Mouse (Mus musculus): ENCODE measurements at regions not wholly inside any gene's neighbourhood (a gene's known extent, or its start where the extent isn't known, plus 50 kb on each side); places are given as distances from the start of the nearest gene placed in this dataset.

- 75% methylated on average over 2 of the region's 2 CpGs for WGBS
- no peaks in the 10 kb centered on the region for H3K36me3 ChIP-seq (replicated peaks; ENCODE audit: control insufficient read depth, insufficient read depth)
- no peak overlapping the region for H3K9ac ChIP-seq
- H3K9me3 ChIP-seq (ENCODE audit: control insufficient read depth, low read length) = no peaks in the 10 kb centered on the region
- 0 out of 2 replicates have a peak, but pooled peaks cover 3% of the 10 kb centered on the region for H3K4me1 ChIP-seq (replicated peaks; ENCODE audit: control insufficient read depth, insufficient read depth, low read length)
- no peak for ATAC-seq (ENCODE audit: low FRiP score)
- H3K27me3 ChIP-seq (ENCODE audit: control insufficient read depth, insufficient read depth, low read length) = no peaks in the 10 kb centered on the region
- no peak overlapping the region for H3K4me3 ChIP-seq (replicated peaks; ENCODE audit: low read length)
- no peak for DNase-seq (ENCODE audit: low spot score)
- no peak overlapping the region for H3K4me2 ChIP-seq (replicated peaks)
- H3K27ac ChIP-seq = no peak overlapping the region
Measured at GRCm38 (mm10) chr17:82199981-82200380, 461.8 kb upstream of the Slc8a1 start.

DNA sequence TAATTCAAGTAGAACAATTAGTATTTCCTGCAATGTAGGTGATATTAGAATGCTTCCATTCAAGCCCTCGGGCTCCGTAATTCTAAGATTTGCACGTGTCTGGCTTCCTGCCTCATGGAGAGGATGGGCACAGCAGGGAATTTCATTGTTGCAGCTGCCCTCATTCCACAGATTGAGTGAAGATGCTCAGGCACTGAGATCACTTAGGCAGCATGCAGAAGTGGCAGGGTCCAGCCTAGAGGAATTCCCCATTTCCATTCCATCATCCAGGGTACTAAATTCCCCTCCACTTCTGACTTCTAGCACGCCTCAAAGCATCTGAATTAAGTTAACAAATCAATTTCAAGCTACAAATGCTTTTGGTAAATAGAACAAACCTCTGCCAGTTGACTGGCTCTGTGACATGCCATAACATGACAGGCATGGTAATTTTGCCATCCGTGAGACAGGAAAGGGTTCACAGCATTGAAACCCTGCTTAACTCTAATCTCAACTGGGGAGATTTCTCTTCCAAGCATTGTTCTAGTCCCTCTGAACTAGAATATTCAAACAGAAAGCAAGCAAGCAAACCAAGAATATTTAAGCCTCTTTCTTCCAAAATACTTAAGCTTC, 461.0 kb upstream of the Slc8a1 start:
- no peaks in the 10 kb centered on the region for H3K36me3 ChIP-seq (replicated peaks; ENCODE audit: control insufficient read depth, insufficient read depth)
- H3K27ac ChIP-seq = peak overlapping the region; percentile 38
- H3K4me2 ChIP-seq (replicated peaks) = no peak overlapping the region
- no peaks in the 10 kb centered on the region for H3K9me3 ChIP-seq (ENCODE audit: control insufficient read depth, low read length)
- H3K4me3 ChIP-seq (replicated peaks; ENCODE audit: low read length) = no peak overlapping the region
- DNase-seq (ENCODE audit: low spot score) = peak; percentile 56
- H3K9ac ChIP-seq = no peak overlapping the region
- ATAC-seq (ENCODE audit: low FRiP score) = peak; percentile 65; the same call in 1 of the 2 replicates
- no peaks in the 10 kb centered on the region for H3K27me3 ChIP-seq (ENCODE audit: control insufficient read depth, insufficient read depth, low read length)
- H3K4me1 ChIP-seq (replicated peaks; ENCODE audit: control insufficient read depth, insufficient read depth, low read length) = 0 out of 2 replicates have a peak, but pooled peaks cover 3% of the 10 kb centered on the region
- WGBS = 16% methylated on average over 5 of the region's 5 CpGs

DNA sequence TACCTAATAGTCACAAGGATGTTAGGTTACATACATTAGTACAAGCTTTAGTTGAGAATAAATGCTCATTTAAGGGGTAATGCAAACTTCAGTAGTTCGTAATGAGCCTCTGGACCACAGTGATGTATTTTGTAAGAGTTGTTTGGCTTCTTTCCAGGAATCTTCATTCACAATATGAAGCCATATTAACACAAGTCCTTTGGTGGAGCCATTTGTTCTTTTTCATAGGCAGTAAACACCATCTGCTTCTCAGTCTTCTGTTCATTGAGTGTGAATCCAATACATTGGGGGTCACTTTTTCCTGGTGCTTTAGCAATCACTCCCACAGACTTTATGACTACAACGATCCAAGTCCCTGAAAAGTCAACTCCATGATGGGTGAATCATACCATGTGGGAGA, 446.1 kb upstream of the Slc8a1 start:
- DNase-seq (ENCODE audit: low spot score) (no peak), ATAC-seq (ENCODE audit: low FRiP score) (no peak)
- no peaks in the 10 kb centered on the region for H3K9me3 ChIP-seq (ENCODE audit: control insufficient read depth, low read length)
- H3K9ac ChIP-seq = no peak overlapping the region
- no peak overlapping the region for H3K4me2 ChIP-seq (replicated peaks)
- no peaks in the 10 kb centered on the region for H3K4me1 ChIP-seq (replicated peaks; ENCODE audit: control insufficient read depth, insufficient read depth, low read length)
- no peaks in the 10 kb centered on the region for H3K27me3 ChIP-seq (ENCODE audit: control insufficient read depth, insufficient read depth, low read length)
- H3K4me3 ChIP-seq (replicated peaks; ENCODE audit: low read length) = no peak overlapping the region
- 85% methylated on average over 2 of the region's 2 CpGs for WGBS
- H3K27ac ChIP-seq = no peak overlapping the region
- H3K36me3 ChIP-seq (replicated peaks; ENCODE audit: control insufficient read depth, insufficient read depth) = no peaks in the 10 kb centered on the region

GRCm38 (mm10) chr17:82171216-82171615, 433.0 kb upstream of the Slc8a1 start:
- WGBS = 86% methylated on average over 1 of the region's 1 CpGs
- Histone ChIP-seq H3K4me3 (replicated peaks; ENCODE audit: low read length) (no peak overlapping the region), H3K9ac (no peak overlapping the region), H3K27ac (no peak overlapping the region), H3K36me3 (replicated peaks; ENCODE audit: control insufficient read depth, insufficient read depth) (no peaks in the 10 kb centered on the region), H3K4me2 (replicated peaks) (no peak overlapping the region), H3K27me3 (ENCODE audit: control insufficient read depth, insufficient read depth, low read length) (no peaks in the 10 kb centered on the region), H3K9me3 (ENCODE audit: control insufficient read depth, low read length) (no peaks in the 10 kb centered on the region), H3K4me1 (replicated peaks; ENCODE audit: control insufficient read depth, insufficient read depth, low read length) (no peaks in the 10 kb centered on the region)
- ATAC-seq (ENCODE audit: low FRiP score) (no peak), DNase-seq (ENCODE audit: low spot score) (no peak)

DNA sequence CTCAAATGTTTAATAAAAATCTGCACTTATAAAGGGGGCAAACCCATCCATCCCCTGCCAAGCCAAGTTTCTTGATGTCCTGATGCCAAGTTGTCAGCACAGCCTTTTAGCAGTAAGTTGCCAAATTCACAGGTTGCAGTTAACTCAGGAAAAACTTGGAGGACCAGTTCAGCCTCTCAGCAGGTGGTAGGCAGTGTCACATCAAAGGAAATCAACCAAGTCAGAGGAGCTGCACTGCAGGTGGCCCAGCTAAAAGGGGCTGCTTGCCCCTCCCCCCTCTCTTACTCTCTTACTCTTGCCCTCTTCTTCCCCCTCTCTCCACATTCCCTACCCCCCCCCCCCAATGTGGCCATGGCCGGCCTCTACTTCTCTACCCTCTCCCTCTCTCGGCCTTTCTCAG, 415.3 kb upstream of the Slc8a1 start:
- Histone ChIP-seq H3K4me1 (replicated peaks; ENCODE audit: control insufficient read depth, insufficient read depth, low read length) (no peaks in the 10 kb centered on the region), H3K27me3 (ENCODE audit: control insufficient read depth, insufficient read depth, low read length) (no peaks in the 10 kb centered on the region), H3K36me3 (replicated peaks; ENCODE audit: control insufficient read depth, insufficient read depth) (no peaks in the 10 kb centered on the region), H3K9ac (no peak overlapping the region), H3K27ac (no peak overlapping the region), H3K9me3 (ENCODE audit: control insufficient read depth, low read length) (no peaks in the 10 kb centered on the region), H3K4me3 (replicated peaks; ENCODE audit: low read length) (no peak overlapping the region), H3K4me2 (replicated peaks) (no peak overlapping the region)
- no CpG with 5 or more reads among the region's 2 CpGs for WGBS
- ATAC-seq (ENCODE audit: low FRiP score) (no peak), DNase-seq (ENCODE audit: low spot score) (no peak)

DNA sequence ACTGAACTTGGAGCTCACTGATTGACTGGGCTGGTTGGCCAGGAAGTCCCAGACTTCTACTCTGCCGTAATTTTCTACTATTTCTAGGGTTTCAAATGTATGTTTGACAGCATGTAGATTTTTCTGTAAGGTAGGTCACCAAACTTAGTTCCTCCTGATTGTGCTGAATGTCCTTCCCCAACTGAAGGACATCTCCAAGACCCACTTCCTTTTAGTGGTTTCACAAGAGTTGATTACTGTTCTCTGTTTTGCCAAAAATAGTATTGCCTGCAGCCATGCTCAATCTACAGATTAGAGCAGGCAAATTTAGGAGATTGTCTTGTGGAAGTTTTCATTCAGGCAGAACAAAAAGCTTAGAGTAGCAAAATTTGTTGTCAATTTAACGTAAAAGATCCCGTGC, 396.7 kb upstream of the Slc8a1 start:
- 93% methylated on average over 3 of the region's 3 CpGs for WGBS

DNA sequence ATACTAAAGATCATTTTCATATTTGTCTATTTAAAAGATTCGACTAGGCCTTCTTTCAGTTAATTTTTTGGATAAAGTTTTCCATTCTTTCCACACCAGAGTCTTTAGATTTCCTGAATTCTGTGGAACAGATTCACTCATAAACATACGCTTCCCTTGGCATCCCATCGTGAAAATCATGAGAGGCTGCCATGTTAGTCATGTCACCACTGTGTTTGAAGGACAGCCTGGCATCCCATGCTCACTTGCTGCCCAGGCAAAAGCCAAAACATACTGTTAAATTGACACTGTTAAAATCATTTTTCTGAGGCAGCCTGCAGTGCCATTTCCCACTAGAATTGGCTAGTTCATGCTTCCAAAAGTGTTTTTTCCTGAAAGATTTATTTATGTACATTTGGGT, 394.8 kb upstream of the Slc8a1 start:
- H3K27me3 ChIP-seq (ENCODE audit: control insufficient read depth, insufficient read depth, low read length) = no peaks in the 10 kb centered on the region
- DNase-seq (ENCODE audit: low spot score) (no peak), ATAC-seq (ENCODE audit: low FRiP score) (no peak)
- no peaks in the 10 kb centered on the region for H3K9me3 ChIP-seq (ENCODE audit: control insufficient read depth, low read length)
- no peak overlapping the region for H3K27ac ChIP-seq
- H3K9ac ChIP-seq = no peak overlapping the region
- H3K36me3 ChIP-seq (replicated peaks; ENCODE audit: control insufficient read depth, insufficient read depth) = no peaks in the 10 kb centered on the region
- no peak overlapping the region for H3K4me2 ChIP-seq (replicated peaks)
- H3K4me1 ChIP-seq (replicated peaks; ENCODE audit: control insufficient read depth, insufficient read depth, low read length) = no peaks in the 10 kb centered on the region
- 89% methylated on average over 3 of the region's 3 CpGs for WGBS
- no peak overlapping the region for H3K4me3 ChIP-seq (replicated peaks; ENCODE audit: low read length)

More for the DNA sequence above, 396.7 kb upstream of the Slc8a1 start:
- Histone ChIP-seq H3K9me3 (ENCODE audit: control insufficient read depth, low read length) (no peaks in the 10 kb centered on the region), H3K36me3 (replicated peaks; ENCODE audit: control insufficient read depth, insufficient read depth) (no peaks in the 10 kb centered on the region), H3K27ac (no peak overlapping the region), H3K4me1 (replicated peaks; ENCODE audit: control insufficient read depth, insufficient read depth, low read length) (no peaks in the 10 kb centered on the region), H3K9ac (no peak overlapping the region), H3K4me3 (replicated peaks; ENCODE audit: low read length) (no peak overlapping the region), H3K27me3 (ENCODE audit: control insufficient read depth, insufficient read depth, low read length) (no peaks in the 10 kb centered on the region), H3K4me2 (replicated peaks) (no peak overlapping the region)
- DNase-seq (ENCODE audit: low spot score) (no peak), ATAC-seq (ENCODE audit: low FRiP score) (no peak)

- no peak overlapping the region for H3K27ac ChIP-seq
- H3K4me1 ChIP-seq (replicated peaks; ENCODE audit: control insufficient read depth, insufficient read depth, low read length) = no peaks in the 10 kb centered on the region
- H3K27me3 ChIP-seq (ENCODE audit: control insufficient read depth, insufficient read depth, low read length) = no peaks in the 10 kb centered on the region
- H3K9ac ChIP-seq = no peak overlapping the region
- no peak overlapping the region for H3K4me3 ChIP-seq (replicated peaks; ENCODE audit: low read length)
- no peak for ATAC-seq (ENCODE audit: low FRiP score)
- no peaks in the 10 kb centered on the region for H3K36me3 ChIP-seq (replicated peaks; ENCODE audit: control insufficient read depth, insufficient read depth)
- DNase-seq (ENCODE audit: low spot score) = no peak
- 89% methylated on average over 3 of the region's 3 CpGs for WGBS
- H3K9me3 ChIP-seq (ENCODE audit: control insufficient read depth, low read length) = no peaks in the 10 kb centered on the region
- no peak overlapping the region for H3K4me2 ChIP-seq (replicated peaks)
Measured at GRCm38 (mm10) chr17:82087141-82087540, 349.0 kb upstream of the Slc8a1 start.

DNA sequence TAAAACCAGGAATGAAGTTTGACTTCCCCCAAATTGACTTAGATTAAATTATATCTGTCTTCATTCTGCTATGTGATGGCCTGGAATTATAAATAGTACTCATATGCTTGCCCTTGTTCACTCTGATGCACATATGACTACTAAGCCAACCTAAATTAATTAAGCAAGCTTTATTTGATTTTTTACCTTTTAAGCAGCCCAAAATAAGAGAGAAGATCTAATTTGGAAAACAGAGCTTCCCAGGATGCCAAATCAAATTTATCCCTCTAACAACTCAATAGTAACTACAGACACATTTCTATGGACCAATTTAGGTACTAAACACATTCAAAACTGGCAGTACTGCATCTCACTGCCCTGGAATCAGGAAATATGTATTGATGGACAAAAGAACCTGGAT, 342.1 kb upstream of the Slc8a1 start:
- no peak overlapping the region for H3K9ac ChIP-seq
- no peak overlapping the region for H3K4me2 ChIP-seq (replicated peaks)
- H3K36me3 ChIP-seq (replicated peaks; ENCODE audit: control insufficient read depth, insufficient read depth) = no peaks in the 10 kb centered on the region
- no peak overlapping the region for H3K4me3 ChIP-seq (replicated peaks; ENCODE audit: low read length)
- ATAC-seq (ENCODE audit: low FRiP score) (no peak), DNase-seq (ENCODE audit: low spot score) (no peak)
- no peaks in the 10 kb centered on the region for H3K9me3 ChIP-seq (ENCODE audit: control insufficient read depth, low read length)
- no peaks in the 10 kb centered on the region for H3K27me3 ChIP-seq (ENCODE audit: control insufficient read depth, insufficient read depth, low read length)
- H3K27ac ChIP-seq = no peak overlapping the region
- no peaks in the 10 kb centered on the region for H3K4me1 ChIP-seq (replicated peaks; ENCODE audit: control insufficient read depth, insufficient read depth, low read length)

All from hindbrain, embryonic 14.5 days (tissue).